ENCODE assay signal across 21 mouse cellular contexts in genomic region chr10:127670185-127670584, GRCm38 (mm10). TPM values are rescaled to one million over a fixed set of nuclear protein-coding genes. Genes with fewer than 3 reads are reported as not detected.
A peak's percentile ranks its signal among the peaks of the same experiment; 100 is the strongest.
DNase-seq lines count a peak whose midpoint lies in the region; ATAC-seq and TF ChIP-seq lines count a peak whose summit lies in the region.
"Had no signal": no experiment of that assay in that cellular context is flagged by ENCODE, and none has a peak within 500 bp of the region (broad histone marks: within the 10 kb centered on the region; RNA-seq: fewer than 3 reads in every experiment).

No protein-coding gene starts in this region.

- 0 out of 2 replicates have a peak, but pooled peaks cover 4% of the 10 kb centered on the region for H3K27me3 ChIP-seq in forebrain, postnatal 0 days (ENCODE audit: insufficient read depth, low read length)

- no peak overlapping the region for H3K27ac ChIP-seq in forebrain, postnatal 0 days (ENCODE audit: low read depth, low read length)
- H3K27ac ChIP-seq: forebrain, embryonic 12.5 days; heart, adult 2 months; hindbrain, postnatal 0 days; left cerebral cortex, adult 2 months; liver, embryonic 12.5 days had no signal

- TF ChIP-seq CTCF in forebrain, postnatal 0 days (IDR thresholded peaks at IDR 0.05; ENCODE audit: low read depth), result no peak

- WGBS in forebrain, postnatal 0 days, result 93% methylated on average over 2 of the region's 2 CpGs

- H3K4me3 ChIP-seq in forebrain, postnatal 0 days (ENCODE audit: low read depth, low read length), result no peak overlapping the region
- H3K4me3 ChIP-seq: forebrain, embryonic 12.5 days; heart, adult 2 months; left cerebral cortex, adult 2 months; liver, embryonic 12.5 days had no signal

- H3K4me2 ChIP-seq in forebrain, postnatal 0 days (ENCODE audit: low read depth), result no peak overlapping the region
- H3K4me2 ChIP-seq: forebrain, embryonic 12.5 days; liver, embryonic 12.5 days had no signal

- no peaks in the 10 kb centered on the region for H3K36me3 ChIP-seq in forebrain, postnatal 0 days (ENCODE audit: insufficient read depth)
- H3K36me3 ChIP-seq: forebrain, embryonic 12.5 days; liver, embryonic 12.5 days had no signal

- no peak overlapping the region for H3K9ac ChIP-seq in forebrain, postnatal 0 days
- H3K9ac ChIP-seq: forebrain, embryonic 12.5 days; liver, embryonic 12.5 days had no signal

- peak; percentile 50 for DNase-seq in kidney, adult 9 months
- DNase-seq in kidney, postnatal 4 days, result no peak
- peak; percentile 38 for DNase-seq in 3T3-L1 (ENCODE audit: low read depth, low spot score)
- peak; percentile 62 for DNase-seq in A20 (ENCODE audit: low read depth, low spot score)
- peak; percentile 28 for DNase-seq in T-cell, adult 2 months (ENCODE audit: low spot score)
- DNase-seq in left cerebral cortex, adult 11 months (ENCODE audit: low spot score), result no peak
- DNase-seq in forebrain, postnatal 0 days, result no peak
- DNase-seq: adrenal gland, postnatal 36 days; cerebellum, adult 2 months; cerebellum, postnatal 36 days; gastrocnemius, postnatal 10 days; heart, adult 2 months; lung, adult 2 months; retina, postnatal 1 day; thymus, postnatal 36 days had no signal

- no peak for ATAC-seq in forebrain, postnatal 0 days
- ATAC-seq: hindbrain, postnatal 0 days; liver, embryonic 12.5 days; midbrain, embryonic 16.5 days had no signal

- H3K9me3 ChIP-seq in forebrain, postnatal 0 days (ENCODE audit: low read length), result no peaks in the 10 kb centered on the region
- H3K9me3 ChIP-seq: forebrain, embryonic 12.5 days; liver, embryonic 12.5 days had no signal

- peaks cover 20% of the 10 kb centered on the region for H3K4me1 ChIP-seq in forebrain, postnatal 0 days (ENCODE audit: insufficient read depth)

RNA-seq across cellular contexts. Expression of gene Nab2, which starts 1.8 kb away (rescaled TPM):
- total RNA-seq in forebrain, postnatal 0 days (2014; rRNA removed), result 12.9 and 14.4 TPM in 2 replicates
- 4.5 and 4.8 TPM in 2 replicates for polyA plus RNA-seq in forebrain, postnatal 0 days (2015; fragmentation: Nextera tagmentation; extraction: Ambion mirVana)

RNA-seq across cellular contexts. Expression of gene Nemp1, which starts 3.5 kb away (rescaled TPM):
- 3.4 and 6.1 TPM in 2 replicates for total RNA-seq in forebrain, postnatal 0 days (2014; rRNA removed)
- 2.8 and 3.2 TPM in 2 replicates for polyA plus RNA-seq in forebrain, postnatal 0 days (2015; fragmentation: Nextera tagmentation; extraction: Ambion mirVana)

RNA-seq across cellular contexts. Expression of gene Stat6, which starts 27.4 kb away (rescaled TPM):
- 4.6 and 5.4 TPM in 2 replicates for total RNA-seq in forebrain, postnatal 0 days (2014; rRNA removed)
- polyA plus RNA-seq in forebrain, postnatal 0 days (2015; fragmentation: Nextera tagmentation; extraction: Ambion mirVana), result 4.3 and 4.4 TPM in 2 replicates

RNA-seq across cellular contexts. Expression of gene Myo1a, which starts 34.8 kb away (rescaled TPM):
- total RNA-seq in forebrain, postnatal 0 days (2014; rRNA removed), result 0.15 and 0.29 TPM in 2 replicates
- 0.28 and 0.35 TPM in 2 replicates for polyA plus RNA-seq in forebrain, postnatal 0 days (2015; fragmentation: Nextera tagmentation; extraction: Ambion mirVana)
- total RNA-seq: hematopoietic stem cell, adult 5-6 weeks had no signal

RNA-seq across cellular contexts. Expression of gene Lrp1, which starts 49.2 kb away (rescaled TPM):
- 183 and 228 TPM in 2 replicates for total RNA-seq in forebrain, postnatal 0 days (2014; rRNA removed)
- 42.2 and 70.4 TPM in 2 replicates for polyA plus RNA-seq in forebrain, postnatal 0 days (2015; fragmentation: Nextera tagmentation; extraction: Ambion mirVana)

Comparison
In these comparisons a context has a peak if more than half of its experiments do, and no peak if none do; other contexts are left out.
1. DNase-seq: peak in kidney, adult 9 months (single experiment), 3T3-L1 (single experiment), A20 (single experiment) and T-cell, adult 2 months (single experiment); none in kidney, postnatal 4 days (0 of 2), left cerebral cortex, adult 11 months (single experiment) and forebrain, postnatal 0 days (single experiment).